Mouse (Mus musculus): ENCODE data around the gene Sec24b.

DNA sequence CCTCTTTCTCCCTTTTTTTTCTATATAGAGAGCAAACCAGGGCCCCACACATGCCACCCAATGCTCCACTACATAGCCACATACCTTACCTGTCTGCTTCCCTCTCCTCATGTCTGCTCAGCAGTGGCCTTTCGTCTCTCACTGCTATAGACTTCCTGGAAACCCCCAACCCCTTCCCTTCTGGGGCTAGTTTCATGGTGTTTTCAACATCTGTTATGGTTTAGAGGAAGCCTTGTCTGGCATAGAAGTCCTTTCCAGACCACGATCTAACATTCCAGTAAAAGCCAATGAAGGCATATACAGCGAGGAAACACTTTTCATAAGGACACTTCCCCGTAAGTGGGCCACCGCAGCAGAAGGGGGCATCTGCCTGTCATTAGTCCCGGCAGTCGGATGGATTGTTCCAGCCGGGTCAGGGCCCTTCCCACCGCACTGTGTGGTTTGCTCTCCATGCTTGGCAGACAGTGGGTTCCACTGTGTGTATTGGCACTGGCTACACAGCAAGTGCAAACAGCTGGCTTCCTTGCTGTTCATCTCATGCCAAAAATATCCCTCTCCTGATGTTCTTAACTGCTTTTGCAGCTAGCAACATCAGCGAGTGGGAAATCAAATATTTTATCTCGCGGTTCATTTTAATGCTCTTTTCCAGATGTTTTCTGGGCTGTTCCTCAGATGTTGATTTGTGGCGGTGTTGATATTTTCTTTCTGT, 25.2 kb upstream of the Sec24b start:
- TF ChIP-seq CTCF (IDR thresholded peaks at IDR 0.05; ENCODE audit: low read depth) = no peak
- TF ChIP-seq EP300 (IDR thresholded peaks at IDR 0.05; ENCODE audit: low read depth) = no peak
